Mouse (Mus musculus) liver, adult 2 months (tissue): ENCODE results near the gene Slc15a3. TPM values are rescaled to one million over a fixed set of nuclear protein-coding genes. Genes with fewer than 3 reads are reported as not detected.

Experiments used
- DNase-seq: peaks from one replicate; pipeline ENCODE4 v3.0.0-alpha.2; 2011; ENCODE audit warnings: low read depth, low spot score; ENCODE audit errors: extremely low read depth
- H3K27ac ChIP-seq: fragments of 200-500 bp; replicated peaks from 2 replicates; pipeline ENCODE4 v1.5.1; 2012; ENCODE audit warnings: low read depth, mild to moderate bottlenecking, control low read depth, inconsistent platforms, low read length; ENCODE audit not compliant: insufficient read depth
- H3K27me3 ChIP-seq: fragments of 200-500 bp; 2 replicates; pipeline ENCODE4 v1.6.1; 2012; ENCODE audit warnings: mild to moderate bottlenecking, moderate library complexity, low read length, inconsistent platforms; ENCODE audit not compliant: control insufficient read depth, insufficient read depth
- H3K36me3 ChIP-seq: fragments of 200-500 bp; 2 replicates; pipeline ENCODE4 v1.6.1; 2012; ENCODE audit warnings: low read length, inconsistent platforms; ENCODE audit not compliant: control insufficient read depth, insufficient read depth
- H3K4me1 ChIP-seq: fragments of 200-500 bp; 2 replicates; pipeline ENCODE4 v1.6.1; 2011; ENCODE audit warnings: low read length; ENCODE audit not compliant: control insufficient read depth, insufficient read depth
- H3K4me3 ChIP-seq: fragments of 200-500 bp; 2 replicates; pipeline ENCODE4 v1.5.1; 2011; ENCODE audit warnings: low read depth, mild to moderate bottlenecking, control low read depth, low read length, moderate library complexity; ENCODE audit not compliant: insufficient read depth
- H3K79me2 ChIP-seq: fragments of 200-500 bp; 2 replicates; pipeline ENCODE4 v1.6.1; 2012; ENCODE audit warnings: inconsistent platforms, mild to moderate bottlenecking, low read length, moderate library complexity; ENCODE audit not compliant: control insufficient read depth, insufficient read depth
- H3K9ac ChIP-seq: fragments of 200-500 bp; 2 replicates; pipeline ENCODE4 v1.6.1; 2012; ENCODE audit warnings: low read depth, mild to moderate bottlenecking, control low read depth, inconsistent platforms, low read length
- CTCF ChIP-seq: fragments of 200-500 bp; IDR thresholded peaks from 2 replicates; pipeline ENCODE4 v1.5.1; 2011; ENCODE audit warnings: low read depth, low read length, control low read depth
- POLR2A ChIP-seq: fragments of 200-500 bp; IDR thresholded peaks from 2 replicates; pipeline ENCODE4 v1.6.1; 2011; ENCODE audit warnings: low read length, control low read depth; ENCODE audit not compliant: insufficient read depth; ENCODE audit errors: extremely low read depth
- WGBS: fragments of 180-500 bp; shearing (Covaris S2); methylation state at CpG from one replicate; pipeline ENCODE4 v1.1.7; 2018; 5-methylcytosine and 5-hydroxymethylcytosine counted together
- polyA plus RNA-seq: library from polyadenylated mRNA; depleted of rRNA; stranded (reverse); fragments of >200 nt; gene quantifications from 2 replicates; pipeline ENCODE4 v1.2.3, GENCODE M21; 2012
- total RNA-seq: library from RNA; depleted of rRNA; stranded (reverse); fragments of >200 nt; gene quantifications from 2 replicates; pipeline ENCODE4 v1.2.3, GENCODE M21; 2014

The Slc15a3 gene
- total and polyA plus RNA-seq, 2 experiments = 3.3 to 10.6 TPM

DNA sequence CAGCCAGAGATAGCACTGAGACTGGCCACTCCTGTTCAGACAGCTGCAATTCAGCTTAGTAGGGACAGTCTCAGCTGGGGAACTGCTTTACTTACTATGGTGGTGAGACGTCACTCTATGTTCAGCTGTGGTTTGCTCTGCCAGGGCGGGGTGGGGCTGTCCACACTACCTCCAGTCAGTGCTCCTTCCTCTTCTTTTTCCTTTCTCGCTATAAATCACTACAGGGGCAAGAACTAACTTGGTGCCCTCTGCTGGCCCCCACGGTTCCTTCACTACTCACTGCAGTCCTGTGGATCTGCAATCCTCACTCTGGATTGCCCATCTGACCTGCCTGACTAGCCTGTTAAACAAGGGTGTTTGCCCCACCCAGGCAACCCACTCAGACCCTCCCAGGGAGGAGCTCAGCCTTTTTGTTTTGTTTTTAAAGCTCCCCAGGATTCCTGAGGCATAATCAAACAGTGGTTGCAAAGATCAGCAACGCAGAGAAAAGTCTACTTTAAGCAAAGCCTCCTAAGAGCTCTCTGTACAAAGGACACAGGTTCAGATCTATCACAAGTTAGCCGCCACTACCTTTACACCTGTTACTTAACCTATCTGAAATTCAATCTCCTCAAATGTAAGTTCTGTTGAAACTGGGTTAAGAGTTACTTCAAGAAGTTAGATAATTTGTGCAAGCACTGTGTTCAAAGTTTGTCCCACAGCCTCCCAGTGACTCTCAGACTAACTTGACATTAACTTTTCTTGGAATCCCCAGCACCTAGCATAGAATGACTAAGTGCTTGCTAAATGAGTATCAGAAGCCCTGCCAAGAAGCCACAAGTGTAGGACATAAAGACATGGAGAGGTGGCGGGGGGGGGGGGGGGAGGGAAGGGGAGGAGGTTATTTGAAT is 40.8 kb downstream of the Slc15a3 start:
- no peaks in the 10 kb centered on the region for H3K27me3 ChIP-seq
- peak; percentile 31 for DNase-seq
- H3K4me1 ChIP-seq = peaks cover 8% of the 10 kb centered on the region; the same call in 1 of the 2 replicates
- TF ChIP-seq CTCF (peak; percentile 27; the same call in 1 of the 2 replicates), POLR2A (no peak)
- no peaks in the 10 kb centered on the region for H3K36me3 ChIP-seq
- 38% methylated on average over 7 of the region's 7 CpGs for WGBS
- H3K9ac ChIP-seq = no peak overlapping the region
- H3K79me2 ChIP-seq = peaks cover 20% of the 10 kb centered on the region; the same call in 1 of the 2 replicates
- H3K4me3 ChIP-seq = no peak overlapping the region
- H3K27ac ChIP-seq = no peak overlapping the region

DNA sequence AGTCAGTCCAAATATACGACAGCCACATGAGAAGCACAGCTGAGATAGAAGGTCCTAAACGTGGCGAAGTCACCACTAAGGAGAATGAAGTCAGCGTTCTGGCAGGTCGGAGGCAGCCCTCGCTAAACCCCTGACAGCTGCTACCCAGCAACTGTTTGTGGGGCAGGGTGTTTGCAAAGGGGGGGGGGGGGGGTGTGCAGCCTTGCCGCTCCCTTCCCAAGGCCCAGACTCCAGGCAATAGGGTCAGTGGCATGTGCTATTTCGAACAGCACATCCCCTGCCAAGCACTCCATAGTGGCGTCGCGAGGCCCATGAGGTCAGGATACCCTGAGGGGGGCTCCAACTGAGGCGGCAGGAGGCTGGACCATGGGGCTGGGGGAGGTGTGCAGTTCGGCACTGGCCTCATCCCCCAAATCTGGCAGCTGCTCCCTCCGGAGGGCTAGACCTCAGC is 41.5 kb downstream of the Slc15a3 start:
- H3K27me3 ChIP-seq = no peaks in the 10 kb centered on the region
- peaks cover 20% of the 10 kb centered on the region; the same call in 1 of the 2 replicates for H3K79me2 ChIP-seq
- no peak for TF ChIP-seq POLR2A
- no peak for TF ChIP-seq CTCF
- H3K4me3 ChIP-seq = peak overlapping the region; percentile 79
- no peak for DNase-seq
- peaks cover 8% of the 10 kb centered on the region; the same call in 1 of the 2 replicates for H3K4me1 ChIP-seq
- 4% methylated on average over 14 of the region's 14 CpGs for WGBS
- H3K27ac ChIP-seq = peak overlapping the region; percentile 30; the same call in 1 of the 2 replicates
- H3K36me3 ChIP-seq = no peaks in the 10 kb centered on the region
- peak overlapping the region; percentile 72 for H3K9ac ChIP-seq

DNA sequence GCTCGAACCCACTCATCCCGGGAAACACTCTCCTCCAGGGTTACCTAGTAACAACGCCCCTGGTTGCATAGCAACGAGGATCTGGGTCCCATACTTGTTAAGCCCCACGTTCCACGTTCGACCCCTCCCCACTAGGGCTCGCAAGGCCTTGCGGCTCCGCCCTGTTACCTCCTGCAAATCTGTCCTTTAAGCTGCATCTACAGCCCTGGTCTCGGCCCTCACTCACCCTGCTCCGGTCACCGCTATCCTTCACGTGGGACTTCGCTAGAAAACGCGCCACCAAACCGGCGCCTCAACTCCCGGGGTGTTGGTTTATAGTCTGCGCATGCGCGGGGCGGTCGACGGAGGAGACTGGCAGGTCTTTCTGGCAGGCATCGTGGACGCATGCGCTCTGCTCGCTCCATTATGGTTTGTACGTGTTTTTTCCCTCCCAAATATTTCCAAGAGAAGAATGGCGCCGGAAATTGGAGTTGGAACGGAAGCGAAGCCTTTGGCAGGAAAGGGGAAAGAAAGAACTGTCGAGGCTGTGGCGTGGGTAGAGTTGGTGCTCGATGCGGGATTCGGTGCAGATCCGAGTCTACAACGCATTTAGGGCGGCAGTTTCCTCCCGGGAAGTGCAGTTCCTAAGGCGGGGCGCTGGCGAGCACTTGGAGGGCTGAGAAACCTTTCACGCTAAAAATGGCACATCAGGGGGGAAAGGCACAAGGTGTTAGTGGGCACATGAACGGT is 42.1 kb downstream of the Slc15a3 start, which contains the start of gene Tmem109:
Gene Tmem109 (minus strand): TSS at position 576 of the 729 bp plus-strand sequence.
- TF ChIP-seq POLR2A = 0 out of 2 replicates have a peak, but pooled peaks have one; percentile 19
- TF ChIP-seq CTCF = 0 out of 2 replicates have a peak, but pooled peaks have one; percentile 23
- Histone ChIP-seq H3K4me1 (peaks cover 8% of the 10 kb centered on the region; the same call in 1 of the 2 replicates), H3K36me3 (no peaks in the 10 kb centered on the region), H3K4me3 (peak within 1 kb of the TSS; percentile 79), H3K9ac (peak within 1 kb of the TSS; percentile 72), H3K27me3 (no peaks in the 10 kb centered on the region), H3K79me2 (peaks cover 20% of the 10 kb centered on the region; the same call in 1 of the 2 replicates), H3K27ac (peak within 1 kb of the TSS; percentile 78)
- DNase-seq = peak; percentile 87
- under 1% methylated on average over 49 of the region's 49 CpGs for WGBS

DNA sequence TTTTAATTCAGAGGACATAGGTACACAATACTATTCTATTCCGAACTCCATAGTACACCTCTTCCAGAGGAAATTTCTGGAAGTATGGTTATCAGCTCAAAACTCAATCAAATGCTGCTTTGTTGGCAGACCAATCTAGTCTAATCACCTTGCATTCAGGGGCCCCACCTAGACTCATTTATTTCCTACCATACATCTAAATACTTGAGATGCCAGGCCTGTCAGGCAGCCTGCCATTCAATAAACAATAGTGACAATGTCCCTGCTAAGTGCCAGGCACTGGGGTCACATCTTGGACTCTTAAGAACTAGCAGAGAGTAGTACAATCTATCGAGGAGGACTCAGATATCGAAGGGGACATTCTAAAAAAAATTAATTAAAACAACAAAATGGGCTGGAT is 52.7 kb downstream of the Slc15a3 start:
- Histone ChIP-seq H3K27ac (no peak overlapping the region), H3K4me3 (no peak overlapping the region), H3K36me3 (no peaks in the 10 kb centered on the region), H3K79me2 (peaks cover 2% of the 10 kb centered on the region; the same call in 1 of the 2 replicates), H3K27me3 (no peaks in the 10 kb centered on the region), H3K4me1 (peaks cover 5% of the 10 kb centered on the region), H3K9ac (no peak overlapping the region)
- TF ChIP-seq POLR2A (no peak), CTCF (no peak)
- WGBS = 90% methylated on average over 3 of the region's 3 CpGs
- no peak for DNase-seq

DNA sequence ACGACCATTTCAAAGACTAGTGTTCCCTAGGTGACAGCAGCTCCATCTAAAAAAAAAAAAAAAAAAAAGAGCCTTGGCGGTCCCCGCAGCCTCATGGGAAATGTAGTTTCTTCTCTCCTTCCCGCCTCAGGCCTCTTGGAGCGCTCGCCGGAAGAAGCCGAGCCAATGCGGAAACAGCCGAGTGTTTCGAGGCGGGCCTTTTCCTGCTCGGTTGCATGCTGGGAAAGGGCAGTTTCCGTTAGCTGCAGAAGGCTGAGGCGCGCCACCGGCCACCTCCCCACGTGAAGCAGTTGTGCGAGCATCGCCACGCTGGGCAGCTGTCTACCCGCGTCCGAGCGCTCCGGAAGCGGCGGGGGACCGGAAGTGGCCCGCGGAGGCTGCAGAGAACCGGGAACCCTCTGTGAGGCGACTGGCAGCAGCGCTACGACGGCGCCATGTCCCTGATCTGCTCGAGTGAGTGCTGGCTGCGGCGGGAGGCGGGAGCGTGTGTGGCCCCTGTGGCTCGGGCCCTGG is 55.5 kb downstream of the Slc15a3 start, which contains the start of gene Prpf19:
Gene Prpf19 (plus strand): TSS at position 216 of the 513 bp plus-strand sequence.
- TF ChIP-seq POLR2A (peak; percentile 84; the same call in 1 of the 2 replicates), CTCF (no peak)
- WGBS = under 1% methylated on average over 43 of the region's 43 CpGs
- peak within 1 kb of the TSS; percentile 84 for H3K9ac ChIP-seq
- peak; percentile 95 for DNase-seq
- peaks cover 19% of the 10 kb centered on the region for H3K36me3 ChIP-seq
- peak within 1 kb of the TSS; percentile 76 for H3K27ac ChIP-seq
- H3K4me3 ChIP-seq = peak within 1 kb of the TSS; percentile 78
- H3K27me3 ChIP-seq = no peaks in the 10 kb centered on the region
- H3K4me1 ChIP-seq = peaks cover 8% of the 10 kb centered on the region
- H3K79me2 ChIP-seq = peaks cover 4% of the 10 kb centered on the region; the same call in 1 of the 2 replicates
